Mouse (Mus musculus): ENCODE measurements around the gene Dusp1. TPM values are rescaled to one million over a fixed set of nuclear protein-coding genes. Genes with fewer than 3 reads are reported as not detected.
A peak's percentile ranks its signal among the peaks of the same experiment; 100 is the strongest.

Dusp1 gene
- total RNA-seq, 4 experiments from 2014 or later: 21.6 to 50.5 (median 28.7) TPM

- DNase-seq (ENCODE audit: low spot score in 2 of 2): peak; percentile 53 to 82
Observed at GRCm38 (mm10) chr17:26503981-26504671, 57.8 kb downstream of the Dusp1 start.

GRCm38 (mm10) chr17:26502808-26503671, 58.9 kb downstream of the Dusp1 start:
- peak; percentile 48 to 88 for DNase-seq (ENCODE audit: low spot score in 2 of 2)

GRCm38 (mm10) chr17:26501826-26502225, 60.1 kb downstream of the Dusp1 start:
- DNase-seq (ENCODE audit: low spot score in 2 of 2): no peak

GRCm38 (mm10) chr17:26498626-26499025, 63.3 kb downstream of the Dusp1 start:
- no peak for DNase-seq (ENCODE audit: low spot score in 2 of 2)

GRCm38 (mm10) chr17:26497416-26497923, 64.5 kb downstream of the Dusp1 start:
- no peak for DNase-seq (ENCODE audit: low spot score in 2 of 2)

- DNase-seq (ENCODE audit: low spot score in 2 of 2): no peak
Observed at GRCm38 (mm10) chr17:26494642-26495468, 67.1 kb downstream of the Dusp1 start.

GRCm38 (mm10) chr17:26492246-26492645, 69.7 kb downstream of the Dusp1 start:
- no peak for DNase-seq (ENCODE audit: low spot score in 2 of 2)

- DNase-seq (ENCODE audit: low spot score in 2 of 2): no peak
Observed at GRCm38 (mm10) chr17:26490910-26491309, 71.0 kb downstream of the Dusp1 start.

GRCm38 (mm10) chr17:26490072-26490471, 71.9 kb downstream of the Dusp1 start:
- DNase-seq (ENCODE audit: low spot score in 2 of 2): no peak

- no peak for DNase-seq (ENCODE audit: low spot score in 2 of 2)
Observed at GRCm38 (mm10) chr17:26488711-26489403, 73.1 kb downstream of the Dusp1 start.

GRCm38 (mm10) chr17:26487917-26488316, 74.0 kb downstream of the Dusp1 start:
- no peak for DNase-seq (ENCODE audit: low spot score in 2 of 2)

GRCm38 (mm10) chr17:26487266-26487665, 74.7 kb downstream of the Dusp1 start:
- no peak for DNase-seq (ENCODE audit: low spot score in 2 of 2)

GRCm38 (mm10) chr17:26484626-26485421, 77.1 kb downstream of the Dusp1 start:
- no peak for DNase-seq (ENCODE audit: low spot score in 2 of 2)

GRCm38 (mm10) chr17:26480956-26481355, 81.0 kb downstream of the Dusp1 start:
- DNase-seq (ENCODE audit: low spot score in 2 of 2): no peak

- DNase-seq (ENCODE audit: low spot score in 2 of 2): no peak
Observed at GRCm38 (mm10) chr17:26479619-26480018, 82.3 kb downstream of the Dusp1 start.

GRCm38 (mm10) chr17:26478672-26479071, 83.3 kb downstream of the Dusp1 start:
- DNase-seq (ENCODE audit: low spot score in 2 of 2): no peak

- no peak for DNase-seq (ENCODE audit: low spot score in 2 of 2)
Observed at GRCm38 (mm10) chr17:26476871-26477270, 85.1 kb downstream of the Dusp1 start.

GRCm38 (mm10) chr17:26468102-26468894, 93.6 kb downstream of the Dusp1 start:
- DNase-seq (ENCODE audit: low spot score in 2 of 2): no peak

- no peak for DNase-seq (ENCODE audit: low spot score in 2 of 2)
Observed at GRCm38 (mm10) chr17:26467619-26468018, 94.3 kb downstream of the Dusp1 start.
